Mouse (Mus musculus): ENCODE results near the gene 4930556J24Rik. TPM values are rescaled to one million over a fixed set of nuclear protein-coding genes. Genes with fewer than 3 reads are reported as not detected.

Gene 4930556J24Rik
- polyA plus RNA-seq, 1 experiment = not detected

- H3K9me3 ChIP-seq = peaks cover 7% of the 10 kb centered on the region
- H3K4me1 ChIP-seq = 0 out of 2 replicates have a peak, but pooled peaks cover 2% of the 10 kb centered on the region
- no peaks in the 10 kb centered on the region for H3K36me3 ChIP-seq (replicated peaks; ENCODE audit: low read length)
- TF ChIP-seq FLI1 (IDR thresholded peaks at IDR 0.05; ENCODE audit: low read length) (no peak), GATA1 (IDR thresholded peaks at IDR 0.05; ENCODE audit: borderline replicate concordance, low read length) (no peak)
- peaks cover 16% of the 10 kb centered on the region for H3K27me3 ChIP-seq (replicated peaks)
- H3K4me3 ChIP-seq (replicated peaks) = no peak overlapping the region
Measured at GRCm38 (mm10) chr11:3946386-3946785, 30.2 kb downstream of the 4930556J24Rik start.

DNA sequence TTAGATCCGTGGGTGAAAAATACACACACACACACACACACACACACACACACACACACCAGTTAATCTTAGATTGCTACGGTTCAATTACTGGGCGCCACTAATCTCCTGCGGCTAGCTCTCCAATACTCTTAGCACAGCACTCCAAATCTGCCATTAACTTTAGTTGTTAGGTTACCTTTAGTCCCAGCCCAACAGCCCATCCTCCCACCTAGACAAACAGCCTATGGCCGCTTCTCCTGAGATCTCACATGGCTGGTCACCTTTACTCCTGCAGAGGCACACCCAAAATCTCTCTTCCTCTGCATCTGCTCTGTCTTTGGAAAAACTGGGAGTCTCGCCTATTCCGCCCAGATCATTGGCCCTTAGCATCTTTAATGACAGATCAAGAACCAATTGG is 35.2 kb downstream of the 4930556J24Rik start:
- Histone ChIP-seq H3K9me3 (peaks cover 7% of the 10 kb centered on the region), H3K36me3 (replicated peaks; ENCODE audit: low read length) (no peaks in the 10 kb centered on the region), H3K27me3 (replicated peaks) (peaks cover 33% of the 10 kb centered on the region), H3K4me3 (replicated peaks) (no peak overlapping the region), H3K4me1 (0 out of 2 replicates have a peak, but pooled peaks cover 2% of the 10 kb centered on the region)
- no peak for TF ChIP-seq GATA1 (IDR thresholded peaks at IDR 0.05; ENCODE audit: borderline replicate concordance, low read length)
- TF ChIP-seq FLI1 (IDR thresholded peaks at IDR 0.05; ENCODE audit: low read length) = no peak

DNA sequence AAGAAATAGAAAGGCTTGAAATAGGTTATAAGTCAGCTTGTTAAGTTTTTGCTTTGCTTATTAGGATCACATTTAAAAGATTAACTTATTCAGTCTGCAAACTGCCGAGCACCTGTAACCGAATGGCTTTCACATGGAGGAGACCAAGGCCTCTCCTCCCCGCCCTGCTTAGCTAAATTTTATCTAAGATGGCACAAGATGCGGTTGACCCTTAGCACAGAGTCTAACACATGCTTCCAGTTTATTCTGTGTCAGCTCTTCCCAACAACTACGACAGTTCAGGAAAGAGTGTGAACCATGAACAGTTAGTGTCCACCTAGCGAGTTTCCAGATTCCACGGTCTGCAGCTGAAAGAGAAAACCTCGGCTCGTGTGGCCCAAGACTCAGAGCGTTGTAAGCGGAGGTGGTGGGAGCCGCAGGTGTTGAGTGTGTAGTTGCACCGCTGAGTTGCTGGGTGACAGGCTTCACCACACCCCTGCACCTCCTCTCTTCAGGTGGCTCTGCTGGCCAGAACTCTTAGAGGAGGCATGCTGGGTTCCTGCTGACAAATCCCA is 39.2 kb downstream of the 4930556J24Rik start:
- Histone ChIP-seq H3K4me3 (replicated peaks) (no peak overlapping the region), H3K9me3 (peaks cover 4% of the 10 kb centered on the region), H3K4me1 (peaks cover 10% of the 10 kb centered on the region), H3K27me3 (replicated peaks) (peaks cover 34% of the 10 kb centered on the region), H3K36me3 (replicated peaks; ENCODE audit: low read length) (no peaks in the 10 kb centered on the region)
- TF ChIP-seq FLI1 (IDR thresholded peaks at IDR 0.05; ENCODE audit: low read length) (no peak), GATA1 (IDR thresholded peaks at IDR 0.05; ENCODE audit: borderline replicate concordance, low read length) (no peak)

DNA sequence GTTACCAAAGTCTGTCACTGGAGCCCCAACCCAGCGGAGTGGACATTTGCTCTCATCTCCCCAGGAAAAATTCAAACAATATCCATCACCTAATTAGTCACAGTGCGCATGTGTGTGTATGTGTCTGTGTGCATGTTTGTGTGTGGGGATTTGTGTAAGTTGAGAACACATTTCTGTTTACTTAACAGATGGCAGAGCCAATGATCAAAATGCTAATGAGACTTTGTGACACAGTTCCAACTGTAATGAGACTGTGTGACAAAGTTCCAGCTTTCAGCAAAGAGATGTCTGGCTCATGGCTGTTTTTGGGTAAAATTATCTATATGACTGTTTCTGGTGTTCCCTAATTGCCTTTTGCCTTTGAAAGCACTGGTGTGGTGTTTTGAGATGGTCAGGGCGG is 40.3 kb downstream of the 4930556J24Rik start:
- H3K4me3 ChIP-seq (replicated peaks) = no peak overlapping the region
- peaks cover 30% of the 10 kb centered on the region for H3K27me3 ChIP-seq (replicated peaks)
- H3K4me1 ChIP-seq = peaks cover 20% of the 10 kb centered on the region
- H3K36me3 ChIP-seq (replicated peaks; ENCODE audit: low read length) = no peaks in the 10 kb centered on the region
- H3K9me3 ChIP-seq = no peaks in the 10 kb centered on the region
- no peak for TF ChIP-seq FLI1 (IDR thresholded peaks at IDR 0.05; ENCODE audit: low read length)
- no peak for TF ChIP-seq GATA1 (IDR thresholded peaks at IDR 0.05; ENCODE audit: borderline replicate concordance, low read length)

GRCm38 (mm10) chr11:3935135-3935534 is 41.4 kb downstream of the 4930556J24Rik start:
- H3K9me3 ChIP-seq = no peaks in the 10 kb centered on the region
- H3K4me3 ChIP-seq (replicated peaks) = no peak overlapping the region
- no peak for TF ChIP-seq FLI1 (IDR thresholded peaks at IDR 0.05; ENCODE audit: low read length)
- TF ChIP-seq GATA1 (IDR thresholded peaks at IDR 0.05; ENCODE audit: borderline replicate concordance, low read length) = no peak
- peaks cover 26% of the 10 kb centered on the region for H3K4me1 ChIP-seq
- peaks cover 32% of the 10 kb centered on the region for H3K27me3 ChIP-seq (replicated peaks)
- no peaks in the 10 kb centered on the region for H3K36me3 ChIP-seq (replicated peaks; ENCODE audit: low read length)

DNA sequence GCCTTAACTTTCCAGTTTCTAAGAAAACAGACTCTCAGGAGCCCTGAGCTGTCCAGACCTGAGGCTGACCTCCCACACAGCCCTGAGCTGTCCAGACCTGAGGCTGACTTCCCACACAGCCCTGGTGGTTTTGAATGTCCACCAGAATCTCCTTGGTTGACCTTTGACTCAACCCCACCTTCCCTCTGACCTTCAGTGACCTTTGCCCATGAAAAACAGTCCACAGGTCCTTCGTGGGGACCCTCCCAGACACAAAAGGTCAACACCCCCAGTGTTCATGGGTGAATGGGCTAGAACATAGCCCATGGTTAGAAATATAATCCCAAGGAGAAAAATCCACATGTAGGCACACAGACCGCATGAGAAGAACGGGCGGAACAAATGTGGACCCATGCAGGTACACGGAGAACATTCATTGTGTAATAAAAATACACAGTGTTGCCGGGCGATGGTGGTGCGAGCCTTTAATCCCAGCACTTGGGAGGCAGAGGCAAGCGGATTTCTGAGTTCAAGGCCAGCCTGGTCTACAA is 42.8 kb downstream of the 4930556J24Rik start:
- Histone ChIP-seq H3K36me3 (replicated peaks; ENCODE audit: low read length) (no peaks in the 10 kb centered on the region), H3K4me3 (replicated peaks) (no peak overlapping the region), H3K4me1 (peaks cover 26% of the 10 kb centered on the region), H3K27me3 (replicated peaks) (peaks cover 34% of the 10 kb centered on the region), H3K9me3 (no peaks in the 10 kb centered on the region)
- TF ChIP-seq FLI1 (IDR thresholded peaks at IDR 0.05; ENCODE audit: low read length) = no peak
- no peak for TF ChIP-seq GATA1 (IDR thresholded peaks at IDR 0.05; ENCODE audit: borderline replicate concordance, low read length)

DNA sequence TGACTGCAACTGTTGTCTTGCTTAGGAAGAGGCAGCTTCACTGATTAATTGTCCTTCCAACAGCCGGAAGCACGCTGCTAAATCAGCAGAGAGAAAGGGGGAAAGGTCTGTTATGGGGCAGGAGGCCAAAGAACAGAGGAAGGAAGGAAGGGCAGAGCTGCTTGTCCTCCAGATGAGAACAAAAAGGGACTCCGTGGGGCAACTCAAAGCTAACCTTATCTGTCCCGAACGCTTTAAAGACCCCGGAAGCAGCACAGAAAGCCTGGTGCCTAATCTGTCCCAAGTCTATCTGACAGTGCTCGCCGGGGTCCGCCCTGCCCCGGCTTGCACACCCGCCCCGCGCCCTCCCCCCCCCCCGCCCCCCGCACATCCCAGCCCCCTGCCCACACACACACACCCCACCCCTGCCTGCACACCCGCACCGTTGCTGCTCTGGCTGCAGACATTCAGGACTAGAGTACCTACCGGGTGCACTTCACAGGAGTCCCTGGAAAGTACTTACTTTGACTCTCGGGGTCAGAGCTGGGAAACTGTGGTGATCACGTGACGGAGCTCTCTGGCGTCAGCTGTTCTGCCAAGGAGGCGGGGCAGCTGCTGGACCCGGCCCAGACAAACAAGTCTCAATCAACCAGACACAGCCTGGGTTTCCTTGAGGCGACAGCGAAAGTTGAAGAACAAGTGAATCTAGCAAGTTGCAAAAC is 44.9 kb downstream of the 4930556J24Rik start, which contains the start of gene Tcn2:
Gene Tcn2, minus strand, starts transcription at position 649 of the 701 bp plus-strand sequence.
- Histone ChIP-seq H3K4me3 (replicated peaks) (peak within 1 kb of the TSS; percentile 93), H3K36me3 (replicated peaks; ENCODE audit: low read length) (peaks cover 4% of the 10 kb centered on the region), H3K27me3 (replicated peaks) (peaks cover 34% of the 10 kb centered on the region), H3K9me3 (no peaks in the 10 kb centered on the region), H3K4me1 (peaks cover 26% of the 10 kb centered on the region)
- TF ChIP-seq GATA1 (IDR thresholded peaks at IDR 0.05; ENCODE audit: borderline replicate concordance, low read length) (no peak), FLI1 (IDR thresholded peaks at IDR 0.05; ENCODE audit: low read length) (no peak)

- H3K4me3 ChIP-seq (replicated peaks) = peak overlapping the region; percentile 93
Measured at GRCm38 (mm10) chr11:3930931-3931330, 45.6 kb downstream of the 4930556J24Rik start.

DNA sequence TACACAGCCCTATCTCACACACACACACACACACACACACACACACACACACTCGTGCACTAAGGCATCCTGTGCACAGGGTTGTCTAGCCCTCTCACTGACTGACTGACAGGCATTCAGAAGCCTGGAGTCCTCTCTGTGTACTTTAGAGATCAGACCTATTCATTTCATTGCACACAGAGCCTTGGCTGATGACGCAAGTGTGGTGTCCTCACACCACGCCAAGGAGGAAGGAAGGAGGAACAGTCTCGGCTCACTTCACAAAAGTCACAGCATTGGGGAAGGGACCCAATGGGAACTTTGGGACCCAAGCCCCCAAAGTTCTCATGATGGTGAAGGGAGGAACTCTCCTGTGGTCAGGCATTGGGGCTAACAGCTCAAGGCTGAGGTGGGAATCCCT is 46.6 kb downstream of the 4930556J24Rik start:
- Histone ChIP-seq H3K27me3 (replicated peaks) (peaks cover 31% of the 10 kb centered on the region), H3K4me3 (replicated peaks) (peak overlapping the region; percentile 48), H3K36me3 (replicated peaks; ENCODE audit: low read length) (peaks cover 15% of the 10 kb centered on the region), H3K9me3 (no peaks in the 10 kb centered on the region), H3K4me1 (peaks cover 26% of the 10 kb centered on the region)
- no peak for TF ChIP-seq GATA1 (IDR thresholded peaks at IDR 0.05; ENCODE audit: borderline replicate concordance, low read length)
- TF ChIP-seq FLI1 (IDR thresholded peaks at IDR 0.05; ENCODE audit: low read length) = no peak

More at GRCm38 (mm10) chr11:3930931-3931330, 45.6 kb downstream of the 4930556J24Rik start:
- Histone ChIP-seq H3K4me1 (peaks cover 26% of the 10 kb centered on the region), H3K9me3 (no peaks in the 10 kb centered on the region), H3K27me3 (replicated peaks) (peaks cover 34% of the 10 kb centered on the region), H3K36me3 (replicated peaks; ENCODE audit: low read length) (peaks cover 10% of the 10 kb centered on the region)
- TF ChIP-seq FLI1 (IDR thresholded peaks at IDR 0.05; ENCODE audit: low read length) = no peak
- no peak for TF ChIP-seq GATA1 (IDR thresholded peaks at IDR 0.05; ENCODE audit: borderline replicate concordance, low read length)

DNA sequence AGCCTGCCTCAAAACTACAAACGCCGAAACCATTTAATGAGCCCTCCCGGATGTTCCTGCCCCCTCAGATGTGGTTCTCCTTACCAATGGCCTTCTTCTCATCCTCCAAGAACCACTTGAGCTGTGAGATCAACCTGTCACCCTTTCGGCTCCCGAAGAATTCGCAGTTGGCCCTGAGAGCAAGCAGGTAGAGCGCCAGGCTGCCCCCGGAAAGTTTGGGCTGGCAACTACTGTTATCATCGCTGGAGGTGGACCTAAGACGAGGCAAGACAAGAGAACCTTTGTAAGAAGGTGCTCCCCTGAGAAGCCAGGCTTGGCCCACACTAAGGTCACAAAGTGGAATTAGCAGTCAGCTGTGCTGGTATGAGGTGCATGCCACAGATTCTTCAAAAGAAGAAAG is 50.7 kb downstream of the 4930556J24Rik start:
- H3K9me3 ChIP-seq = no peaks in the 10 kb centered on the region
- peaks cover 3% of the 10 kb centered on the region for H3K4me1 ChIP-seq
- no peak overlapping the region for H3K4me3 ChIP-seq (replicated peaks)
- peaks cover 28% of the 10 kb centered on the region for H3K27me3 ChIP-seq (replicated peaks)
- TF ChIP-seq GATA1 (IDR thresholded peaks at IDR 0.05; ENCODE audit: borderline replicate concordance, low read length) = no peak
- TF ChIP-seq FLI1 (IDR thresholded peaks at IDR 0.05; ENCODE audit: low read length) = no peak
- H3K36me3 ChIP-seq (replicated peaks; ENCODE audit: low read length) = peaks cover 36% of the 10 kb centered on the region
